Mouse (Mus musculus): ENCODE data around the gene Git1. TPM values are rescaled to one million over a fixed set of nuclear protein-coding genes. Genes with fewer than 3 reads are reported as not detected.
A peak's percentile ranks its signal among the peaks of the same experiment; 100 is the strongest.
"Not testable (repeated sequence)": the region's sequence is repeated elsewhere in the genome, so short reads cannot be mapped to it uniquely, and the experiment has no call there.

Gene Git1
- polyA plus RNA-seq, 1 experiment from 2014 or later: 9.7 TPM

- WGBS: under 1% methylated on average over 72 of the region's 72 CpGs
Observed at GRCm38 (mm10) chr11:77514832-77515636, 21.7 kb downstream of the Git1 start, which contains the start of gene Abhd15. Gene Abhd15 (plus strand): TSS chr11:77515121.

GRCm38 (mm10) chr11:77515637-77516552 is 22.5 kb downstream of the Git1 start, which contains the start of gene Trp53i13:
Gene Trp53i13 (minus strand): TSS chr11:77515980.
- no peak within 1 kb of the TSS; the same call in 1 of the 2 replicates for H3K27ac ChIP-seq
- WGBS: 8% methylated on average over 39 of the region's 39 CpGs
- peak within 1 kb of the TSS; percentile 7; the same call in 1 of the 2 replicates for H3K9ac ChIP-seq
- peak within 1 kb of the TSS; percentile 92 for H3K4me2 ChIP-seq
- peak within 1 kb of the TSS; percentile 71 for H3K4me3 ChIP-seq (replicated peaks)
- H3K4me1 ChIP-seq: peaks cover 27% of the 10 kb centered on the region
- H3K9me3 ChIP-seq: no peaks in the 10 kb centered on the region
- no peak for ATAC-seq (ENCODE audit: insufficient read depth, low FRiP score, low read depth)
- H3K27me3 ChIP-seq (replicated peaks): 0 out of 2 replicates have a peak, but pooled peaks cover 7% of the 10 kb centered on the region
- no peaks in the 10 kb centered on the region for H3K36me3 ChIP-seq

More at GRCm38 (mm10) chr11:77514832-77515636, 21.7 kb downstream of the Git1 start, which contains the start of gene Abhd15:
- peak; percentile 63 for ATAC-seq (ENCODE audit: insufficient read depth, low FRiP score, low read depth)
- peak within 1 kb of the TSS; percentile 92 for H3K4me2 ChIP-seq
- H3K4me1 ChIP-seq: peaks cover 27% of the 10 kb centered on the region
- H3K27me3 ChIP-seq (replicated peaks): 0 out of 2 replicates have a peak, but pooled peaks cover 7% of the 10 kb centered on the region
- peak within 1 kb of the TSS; percentile 71 for H3K4me3 ChIP-seq (replicated peaks)
- peak within 1 kb of the TSS; percentile 20; the same call in 1 of the 2 replicates for H3K9ac ChIP-seq
- no peak within 1 kb of the TSS; the same call in 1 of the 2 replicates for H3K27ac ChIP-seq
- no peaks in the 10 kb centered on the region for H3K9me3 ChIP-seq
- H3K36me3 ChIP-seq: no peaks in the 10 kb centered on the region

GRCm38 (mm10) chr11:77516553-77517425 is 23.4 kb downstream of the Git1 start:
- Histone ChIP-seq H3K27me3 (replicated peaks) (0 out of 2 replicates have a peak, but pooled peaks cover 7% of the 10 kb centered on the region), H3K4me1 (peaks cover 27% of the 10 kb centered on the region), H3K9ac (no peak overlapping the region), H3K36me3 (no peaks in the 10 kb centered on the region), H3K27ac (no peak overlapping the region), H3K9me3 (no peaks in the 10 kb centered on the region), H3K4me2 (peak overlapping the region; percentile 92; the same call in 1 of the 2 replicates), H3K4me3 (replicated peaks) (no peak overlapping the region)
- ATAC-seq (ENCODE audit: insufficient read depth, low FRiP score, low read depth): no peak
- 60% methylated on average over 5 of the region's 5 CpGs for WGBS

- Histone ChIP-seq H3K9me3 (no peaks in the 10 kb centered on the region), H3K4me3 (replicated peaks) (no peak overlapping the region), H3K4me2 (no peak overlapping the region), H3K4me1 (peaks cover 24% of the 10 kb centered on the region), H3K27me3 (replicated peaks) (0 out of 2 replicates have a peak, but pooled peaks cover 7% of the 10 kb centered on the region), H3K27ac (no peak overlapping the region), H3K9ac (no peak overlapping the region), H3K36me3 (no peaks in the 10 kb centered on the region)
- ATAC-seq (ENCODE audit: insufficient read depth, low FRiP score, low read depth): no peak
- 82% methylated on average over 27 of the region's 27 CpGs for WGBS
Observed at GRCm38 (mm10) chr11:77518051-77518798, 24.9 kb downstream of the Git1 start.

GRCm38 (mm10) chr11:77519043-77519442 is 25.7 kb downstream of the Git1 start, which contains the start of gene Gm10392:
Gene Gm10392 (minus strand): TSS chr11:77519198.
- ATAC-seq (ENCODE audit: insufficient read depth, low FRiP score, low read depth): no peak
- WGBS: 61% methylated on average over 5 of the region's 5 CpGs

GRCm38 (mm10) chr11:77520601-77521529 is 27.5 kb downstream of the Git1 start:
- Histone ChIP-seq H3K27me3 (replicated peaks) (0 out of 2 replicates have a peak, but pooled peaks cover 4% of the 10 kb centered on the region), H3K27ac (no peak overlapping the region), H3K4me2 (no peak overlapping the region), H3K4me3 (replicated peaks) (no peak overlapping the region), H3K9me3 (no peaks in the 10 kb centered on the region), H3K36me3 (no peaks in the 10 kb centered on the region), H3K4me1 (peaks cover 3% of the 10 kb centered on the region), H3K9ac (no peak overlapping the region)
- ATAC-seq (ENCODE audit: insufficient read depth, low FRiP score, low read depth): no peak
- 56% methylated on average over 5 of the region's 5 CpGs for WGBS

More at GRCm38 (mm10) chr11:77519043-77519442, 25.7 kb downstream of the Git1 start, which contains the start of gene Gm10392:
- H3K27ac ChIP-seq: no peak within 1 kb of the TSS
- H3K4me1 ChIP-seq: peaks cover 19% of the 10 kb centered on the region
- 0 out of 2 replicates have a peak, but pooled peaks cover 7% of the 10 kb centered on the region for H3K27me3 ChIP-seq (replicated peaks)
- no peak within 1 kb of the TSS for H3K4me3 ChIP-seq (replicated peaks)
- no peak within 1 kb of the TSS for H3K9ac ChIP-seq
- no peaks in the 10 kb centered on the region for H3K9me3 ChIP-seq
- H3K4me2 ChIP-seq: no peak within 1 kb of the TSS
- no peaks in the 10 kb centered on the region for H3K36me3 ChIP-seq

GRCm38 (mm10) chr11:77525804-77526486 is 32.6 kb downstream of the Git1 start:
- Histone ChIP-seq H3K9ac (no peak overlapping the region), H3K27ac (no peak overlapping the region), H3K4me3 (replicated peaks) (no peak overlapping the region), H3K4me2 (no peak overlapping the region), H3K36me3 (no peaks in the 10 kb centered on the region), H3K27me3 (replicated peaks) (no peaks in the 10 kb centered on the region), H3K9me3 (no peaks in the 10 kb centered on the region), H3K4me1 (no peaks in the 10 kb centered on the region)
- 76% methylated on average over 3 of the region's 3 CpGs for WGBS
- ATAC-seq (ENCODE audit: insufficient read depth, low FRiP score, low read depth): no peak

- not testable (repeated sequence) for H3K27ac ChIP-seq; H3K4me3 ChIP-seq (replicated peaks); H3K27me3 ChIP-seq (replicated peaks); H3K36me3 ChIP-seq; ATAC-seq (ENCODE audit: insufficient read depth, low FRiP score, low read depth); H3K9me3 ChIP-seq; H3K4me1 ChIP-seq; H3K4me2 ChIP-seq; H3K9ac ChIP-seq
- 86% methylated on average over 3 of the region's 3 CpGs for WGBS
Observed at GRCm38 (mm10) chr11:77528420-77528819, 35.1 kb downstream of the Git1 start.

GRCm38 (mm10) chr11:77529644-77530043 is 36.3 kb downstream of the Git1 start:
- H3K27ac ChIP-seq: no peak overlapping the region
- WGBS: 72% methylated on average over 3 of the region's 3 CpGs
- no peak for ATAC-seq (ENCODE audit: insufficient read depth, low FRiP score, low read depth)
- H3K9me3 ChIP-seq: no peaks in the 10 kb centered on the region
- H3K4me2 ChIP-seq: no peak overlapping the region
- no peak overlapping the region for H3K4me3 ChIP-seq (replicated peaks)
- H3K9ac ChIP-seq: no peak overlapping the region
- no peaks in the 10 kb centered on the region for H3K27me3 ChIP-seq (replicated peaks)
- no peaks in the 10 kb centered on the region for H3K36me3 ChIP-seq
- H3K4me1 ChIP-seq: no peaks in the 10 kb centered on the region
